Mouse (Mus musculus) layer of hippocampus, postnatal 36 days (tissue): ENCODE results near the gene Nwd2. TPM values are rescaled to one million over a fixed set of nuclear protein-coding genes. Genes with fewer than 3 reads are reported as not detected.

Experiments
- DNase-seq, 2 experiments: peaks; one replicate each; pipeline ENCODE4 v3.0.0; 2022
- total RNA-seq, 2 experiments: library from RNA; stranded (reverse); gene quantifications; 2 replicates each; pipeline ENCODE4 v1.2.3; 2021

Gene Nwd2
- total RNA-seq = 10 to 100 TPM; 18.9 to 19.8 TPM

GRCm38 (mm10) chr5:63649070-63649532 is at the start of gene Nwd2:
Nwd2 (plus strand) TSS chr5:63649102.
- peak; percentile 48 to 58 for DNase-seq

GRCm38 (mm10) chr5:63607447-63607846 is 41.5 kb upstream of the Nwd2 start:
- DNase-seq = no peak

DNA sequence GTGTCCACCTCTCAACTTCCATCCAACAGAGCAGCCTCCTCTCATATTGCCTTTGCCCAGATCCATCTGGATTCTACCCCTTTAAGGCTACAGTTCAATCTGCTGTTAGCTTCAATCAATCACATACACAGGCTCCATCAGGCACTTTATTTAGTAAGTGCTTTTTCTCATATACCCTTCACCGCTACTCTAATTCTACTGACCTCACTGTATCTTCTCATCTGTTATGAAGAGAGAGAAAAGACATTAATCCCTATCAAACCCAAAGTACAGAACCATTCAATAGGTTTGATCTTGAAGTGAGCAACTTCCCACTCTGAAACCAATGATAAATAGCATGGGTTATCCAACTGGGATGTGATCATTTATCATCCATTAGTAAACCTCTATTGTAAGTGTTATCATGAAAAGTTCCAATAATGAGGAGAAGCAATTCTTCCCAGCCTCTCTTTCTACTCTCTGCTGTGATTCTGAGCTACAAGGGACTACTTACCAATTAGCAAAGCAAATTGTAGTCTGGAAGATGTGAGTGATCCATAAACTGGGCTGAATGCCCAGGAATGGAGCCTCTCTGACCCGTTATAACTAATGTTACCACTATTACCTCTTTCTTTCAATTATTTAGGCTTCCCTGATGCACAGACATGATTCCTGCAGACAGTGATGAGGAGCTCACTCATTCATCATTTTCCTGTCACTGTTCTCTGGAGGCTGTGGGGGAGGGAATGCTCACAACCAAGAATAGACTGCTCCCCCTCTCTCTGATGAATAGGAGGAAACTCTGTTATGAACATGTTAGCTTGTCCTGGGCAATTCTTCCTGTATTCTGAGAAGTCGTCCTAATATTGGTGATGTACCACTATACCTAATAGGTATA is 31.9 kb upstream of the Nwd2 start:
- DNase-seq = no peak

GRCm38 (mm10) chr5:63624123-63624522 is 24.8 kb upstream of the Nwd2 start:
- peak; percentile 69 to 83 for DNase-seq

DNA sequence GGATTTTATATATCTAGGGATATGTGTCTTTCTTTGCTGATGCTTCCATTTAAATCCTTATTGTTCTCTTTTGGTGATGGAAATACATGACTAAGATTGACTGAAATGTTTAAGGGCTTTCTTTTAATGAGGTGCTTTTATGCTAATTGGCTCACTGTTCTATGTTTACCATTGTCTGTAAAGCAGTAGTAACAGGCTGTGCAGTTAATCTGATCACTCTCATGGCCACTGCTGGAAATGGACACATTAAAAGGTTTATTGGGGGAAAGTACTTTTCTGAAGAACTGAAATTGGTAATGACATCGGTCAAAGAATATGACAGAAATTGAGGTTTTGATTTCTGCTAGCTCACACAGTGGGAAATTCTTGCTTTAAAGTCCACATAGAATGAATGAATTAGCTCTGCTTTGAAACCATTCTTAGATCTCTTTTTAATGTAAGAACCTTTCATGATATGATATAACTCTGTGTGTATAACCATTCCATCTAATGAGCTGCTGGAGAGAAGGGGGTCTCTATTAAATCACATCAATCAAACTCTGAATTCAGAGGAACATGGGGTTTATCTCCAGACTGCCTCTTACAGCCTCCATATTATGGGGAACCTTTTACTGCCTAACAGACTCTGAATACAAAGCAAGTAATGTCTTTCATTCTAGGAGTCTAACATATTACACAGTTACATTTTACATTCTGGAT is 20.9 kb upstream of the Nwd2 start:
- DNase-seq = no peak

DNA sequence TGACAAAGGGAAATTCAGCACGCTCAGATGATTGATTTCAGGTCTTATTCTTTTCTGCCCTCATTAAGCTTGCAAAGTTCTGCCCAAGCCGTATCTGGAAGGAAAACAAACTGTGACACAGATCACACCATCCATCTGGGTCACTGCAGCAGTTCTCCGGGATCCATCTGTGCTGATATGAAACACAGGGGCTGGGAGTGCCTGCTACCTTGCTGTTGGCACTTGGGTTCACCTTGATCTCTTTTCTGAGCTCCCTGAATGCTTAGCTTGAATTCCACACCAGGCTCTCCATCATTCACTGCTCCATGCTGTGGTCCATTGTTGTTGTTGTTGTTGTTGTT is 20.4 kb upstream of the Nwd2 start:
- no peak for DNase-seq

GRCm38 (mm10) chr5:63634636-63635035 is 14.3 kb upstream of the Nwd2 start:
- DNase-seq = no peak

DNA sequence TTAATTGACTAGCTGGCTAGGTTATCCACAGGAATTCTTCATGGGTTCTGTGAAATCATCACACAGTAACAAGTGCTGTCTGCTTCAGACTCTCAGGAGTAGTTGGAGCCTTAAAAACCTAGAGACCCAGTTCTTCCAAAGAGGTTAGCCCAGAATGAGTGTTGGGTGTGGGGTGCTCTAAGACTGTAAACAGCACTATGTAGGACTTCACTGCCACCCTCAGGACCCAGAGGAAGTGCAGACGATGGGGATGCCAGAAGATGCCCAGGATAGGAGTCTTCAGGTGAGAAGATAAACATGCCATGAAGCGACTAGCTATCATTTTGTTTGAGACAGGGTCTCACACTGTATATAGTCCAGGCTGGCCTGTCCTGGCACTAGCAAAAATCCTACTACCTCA is 715 bp upstream of the Nwd2 start:
- peak in 1 of 2 experiments; percentile 45 for DNase-seq

- peak; percentile 32 to 57 for DNase-seq
These were observed 897 bp downstream of the Nwd2 start for GRCm38 (mm10) chr5:63649533-63650464.

GRCm38 (mm10) chr5:63651813-63652212 is 2.9 kb downstream of the Nwd2 start:
- no peak for DNase-seq

DNA sequence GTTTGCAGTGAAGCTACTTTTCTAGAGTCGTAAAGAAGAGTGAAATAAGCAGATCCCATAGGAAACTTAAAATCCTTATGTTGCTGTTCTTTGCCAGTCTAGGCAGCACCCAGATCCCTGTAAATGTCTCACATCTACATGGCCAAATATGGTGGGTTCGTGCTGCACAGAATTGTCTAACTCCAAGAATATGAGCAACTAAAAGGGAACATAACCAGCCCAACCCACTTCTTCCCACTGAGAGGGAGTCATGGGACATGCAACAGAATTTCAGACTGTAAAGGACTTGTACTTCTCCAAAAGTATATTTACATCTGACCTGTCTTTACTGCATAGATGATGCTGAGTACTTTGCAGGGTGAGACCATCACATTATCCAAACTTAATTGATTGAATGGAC is 3.8 kb downstream of the Nwd2 start:
- DNase-seq = no peak

DNA sequence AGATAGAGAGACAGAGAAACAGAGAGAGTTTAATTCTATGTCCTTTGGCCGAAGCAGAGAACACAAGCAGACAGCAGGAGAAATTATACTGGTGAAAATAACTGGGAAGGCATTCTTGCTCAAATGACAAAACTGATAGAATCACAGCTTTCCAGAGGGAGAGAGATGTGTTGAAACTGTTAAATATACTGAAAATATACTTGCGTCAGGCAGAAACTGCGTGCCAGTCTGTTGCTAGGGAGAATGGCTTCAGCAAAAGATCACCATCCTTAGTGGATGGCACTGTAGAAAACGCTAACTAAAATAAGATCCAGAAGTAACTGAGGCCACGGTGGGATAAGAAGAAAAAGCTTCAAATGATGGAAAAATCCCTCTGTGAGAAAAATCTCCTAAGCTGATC is 18.0 kb downstream of the Nwd2 start:
- no peak for DNase-seq

DNA sequence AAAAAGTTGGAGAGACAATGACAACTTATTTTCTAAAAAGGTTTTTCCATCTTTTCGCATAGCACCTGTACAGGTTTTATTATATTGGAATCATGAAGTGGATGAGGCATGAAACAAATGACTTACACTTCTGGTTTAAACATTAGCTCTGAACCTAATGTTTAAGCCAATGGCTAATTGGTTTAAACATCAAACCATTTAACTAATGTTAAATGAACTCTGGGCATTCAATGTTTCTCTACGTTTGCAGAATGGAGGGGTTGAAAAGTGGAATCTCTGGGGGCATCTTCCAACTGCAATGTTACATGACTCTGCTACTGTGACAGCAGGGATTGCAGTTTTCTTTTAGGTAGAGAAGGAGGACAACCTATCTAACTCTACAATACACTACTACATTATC is 27.0 kb downstream of the Nwd2 start:
- DNase-seq = no peak

- DNase-seq = no peak
These were observed 40.2 kb downstream of the Nwd2 start for GRCm38 (mm10) chr5:63689084-63689483.

DNA sequence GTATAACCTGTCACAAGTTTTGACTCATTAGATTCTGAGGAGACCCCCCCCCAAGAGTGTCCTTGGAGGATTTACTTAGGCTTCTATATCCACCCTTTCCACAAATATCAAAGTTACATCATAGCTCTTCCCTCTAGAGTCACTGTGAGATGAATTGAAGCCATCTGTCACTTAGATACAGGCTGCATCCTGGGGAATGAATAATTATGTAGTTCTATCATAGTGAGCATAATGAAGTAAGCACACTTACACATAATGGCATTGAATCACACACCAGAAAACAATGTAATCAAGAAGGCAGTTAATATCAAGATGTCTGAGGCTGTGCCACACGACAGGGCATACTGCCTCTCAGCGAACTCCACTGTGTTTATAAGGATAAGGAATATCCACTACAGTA is 47.9 kb downstream of the Nwd2 start:
- DNase-seq = no peak

- no peak for DNase-seq
These were observed 48.3 kb downstream of the Nwd2 start for GRCm38 (mm10) chr5:63697196-63697595.

- DNase-seq = no peak
These were observed 80.1 kb downstream of the Nwd2 start for GRCm38 (mm10) chr5:63728955-63729354.

- DNase-seq = no peak
These were observed 86.6 kb downstream of the Nwd2 start for GRCm38 (mm10) chr5:63735521-63735920.

DNA sequence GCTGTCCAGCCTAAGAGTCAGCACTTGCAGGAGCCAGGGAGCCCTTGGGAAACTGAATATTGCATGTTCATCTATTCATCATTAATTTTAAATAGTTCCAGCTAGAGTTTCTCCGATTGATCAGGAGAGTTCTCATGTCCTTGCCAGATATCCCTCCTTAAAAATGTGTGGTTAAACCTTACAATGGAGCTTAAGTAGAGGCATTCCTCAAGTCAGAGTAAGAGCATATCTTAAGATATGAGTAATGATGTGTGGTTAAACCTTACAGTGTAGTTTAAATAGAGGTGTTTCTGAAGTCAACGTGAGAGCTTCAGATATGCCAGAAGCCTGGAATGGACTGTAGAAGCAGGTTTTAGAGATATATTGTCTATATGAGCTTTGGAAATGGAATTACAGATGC is 94.5 kb downstream of the Nwd2 start:
- no peak for DNase-seq

DNA sequence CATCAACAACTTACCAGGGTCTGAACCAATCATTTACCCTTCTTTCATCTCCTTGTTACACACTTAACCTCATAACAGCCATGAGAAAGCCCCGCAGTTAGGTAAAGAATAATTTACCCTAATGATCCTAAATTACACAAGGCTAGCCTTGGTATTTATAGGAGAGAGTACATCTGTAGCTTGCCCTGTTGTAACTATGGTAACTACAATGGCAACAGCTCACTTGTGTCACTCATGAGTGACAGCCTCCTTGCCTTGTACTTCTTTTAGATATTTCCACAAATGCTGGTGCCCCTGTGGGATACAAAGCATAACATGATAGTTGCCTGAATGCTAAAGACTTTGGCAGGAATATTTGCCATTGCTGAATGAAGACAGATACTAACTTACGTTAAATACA is 99.4 kb downstream of the Nwd2 start:
- DNase-seq = no peak

- no peak for DNase-seq
These were observed 99.9 kb downstream of the Nwd2 start for GRCm38 (mm10) chr5:63748759-63749158.

DNA sequence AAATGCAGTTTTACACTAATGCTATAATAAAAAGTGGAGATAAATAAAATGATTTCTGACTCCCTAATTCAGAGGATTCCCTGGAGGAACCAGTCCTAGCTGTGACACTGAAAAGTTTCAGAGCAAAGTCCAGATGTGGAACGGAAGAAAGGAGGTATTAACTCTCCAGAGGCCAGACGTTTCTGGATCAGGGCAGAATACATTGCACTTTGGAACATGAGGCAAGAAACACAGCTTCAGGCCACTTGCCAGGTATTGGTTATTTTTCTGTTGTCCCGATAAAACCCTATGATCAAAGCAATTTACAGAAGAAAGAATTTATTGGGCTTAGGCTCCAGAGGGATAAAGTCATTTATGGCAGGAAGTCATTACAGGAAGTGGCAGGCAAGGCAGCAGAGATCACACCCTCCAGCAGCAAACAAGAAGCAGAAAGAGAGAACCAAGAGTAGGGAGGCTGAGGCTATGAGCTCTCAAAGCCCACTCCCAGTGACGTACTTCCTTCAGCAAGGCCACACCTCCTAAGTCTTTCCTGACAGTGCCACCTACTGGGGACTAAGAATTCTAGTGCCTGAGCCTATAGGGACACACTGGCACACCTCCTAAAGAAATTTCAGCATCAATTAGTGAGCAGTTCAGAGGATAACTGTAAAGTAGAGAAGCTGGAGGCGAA is 106.3 kb downstream of the Nwd2 start:
- DNase-seq = no peak
